Mouse (Mus musculus) G1E (cell line): Measurements from ENCODE around the gene Golga4.

Experiments used
- CTCF ChIP-seq: IDR thresholded peaks from 2 replicates; pipeline ENCODE4 v1.5.1; 2012; ENCODE audit warnings: low read depth, low read length, inconsistent platforms, mixed read lengths
- GATA1 ChIP-seq: IDR thresholded peaks from 2 replicates; pipeline ENCODE4 v1.6.1; 2012; ENCODE audit warnings: borderline replicate concordance, low read length, inconsistent platforms, mixed read lengths
- GATA2 ChIP-seq: IDR thresholded peaks from 2 replicates; pipeline ENCODE4 v1.6.1; 2012; ENCODE audit warnings: low read depth, low read length, inconsistent platforms, borderline replicate concordance
- TAL1 ChIP-seq: conservative IDR thresholded peaks from 2 replicates; pipeline ENCODE4 v1.6.1; 2012; ENCODE audit warnings: low read depth, low read length, inconsistent platforms, mixed read lengths

DNA sequence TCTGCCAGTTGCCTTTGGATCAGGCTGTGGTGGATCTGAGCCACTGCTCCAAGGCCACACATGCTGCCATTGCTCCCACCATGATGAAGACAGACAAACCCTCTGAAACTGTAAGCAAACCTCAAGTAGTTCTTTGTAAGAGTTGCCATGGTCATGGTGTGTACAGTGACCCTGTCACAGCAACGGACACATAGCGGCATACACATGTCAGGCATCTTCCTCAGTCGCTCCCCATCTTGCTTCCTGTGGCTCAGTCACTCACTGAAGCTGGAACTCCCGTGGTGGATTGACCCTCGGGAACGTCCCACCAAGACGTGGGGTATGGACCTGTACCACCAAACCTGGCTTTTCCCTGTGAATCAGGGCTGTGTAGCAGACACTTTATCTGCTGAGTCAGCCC is 57.8 kb downstream of the Golga4 start:
- TF ChIP-seq CTCF, result no peak
- no peak for TF ChIP-seq GATA1
- no peak for TF ChIP-seq TAL1
- TF ChIP-seq GATA2, result no peak
